ENCODE assay signal across 17 mouse cellular contexts in genomic region chr15:97314720-97315421, GRCm38 (mm10).
DNase-seq lines count a peak whose midpoint lies in the region; ATAC-seq and TF ChIP-seq lines count a peak whose summit lies in the region.
"Had no signal": no experiment of that assay in that cellular context is flagged by ENCODE, and none has a peak within 500 bp of the region (broad histone marks: within the 10 kb centered on the region; RNA-seq: fewer than 3 reads in every experiment).

No protein-coding gene starts in this region.

- H3K4me3 ChIP-seq in neural tube, embryonic 14.5 days (ENCODE audit: low read depth, low read length), result no peak overlapping the region
- H3K4me3 ChIP-seq: embryonic facial prominence, embryonic 12.5 days; forebrain, embryonic 10.5 days; heart, embryonic 13.5 days; limb, embryonic 13.5 days had no signal

- ATAC-seq in frontal cortex, adult (ENCODE audit: low TSS enrichment), result peak; percentile 55
- no peak for ATAC-seq in neural tube, embryonic 14.5 days (ENCODE audit: low read depth)
- no peak for ATAC-seq in megakaryocyte, adult 5-6 weeks (ENCODE audit: poor library complexity, severe bottlenecking)

- no peaks in the 10 kb centered on the region for H3K36me3 ChIP-seq in neural tube, embryonic 14.5 days (ENCODE audit: control insufficient read depth, insufficient read depth, low read length)
- H3K36me3 ChIP-seq: embryonic facial prominence, embryonic 12.5 days; forebrain, embryonic 10.5 days; heart, embryonic 13.5 days; limb, embryonic 13.5 days had no signal

- 0 out of 2 replicates have a peak, but pooled peaks cover 2% of the 10 kb centered on the region for H3K4me1 ChIP-seq in neural tube, embryonic 14.5 days (ENCODE audit: control insufficient read depth, insufficient read depth, low read length)

- H3K27ac ChIP-seq in neural tube, embryonic 14.5 days (ENCODE audit: low read depth, low read length), result peak overlapping the region; percentile 23; the same call in 1 of the 2 replicates
- H3K27ac ChIP-seq: embryonic facial prominence, embryonic 12.5 days; forebrain, embryonic 10.5 days; heart, embryonic 13.5 days; kidney, postnatal 0 days; limb, embryonic 13.5 days had no signal

- TF ChIP-seq POLR2A in brain, embryonic 14.5 days (IDR thresholded peaks at IDR 0.05; ENCODE audit: borderline replicate concordance, extremely low read depth, insufficient read depth, insufficient read length, poor library complexity, severe bottlenecking), result no peak

- no peak overlapping the region for H3K9ac ChIP-seq in neural tube, embryonic 14.5 days (replicated peaks; ENCODE audit: low read depth, low read length)
- H3K9ac ChIP-seq: embryonic facial prominence, embryonic 12.5 days; heart, embryonic 13.5 days; limb, embryonic 13.5 days had no signal

- no peak for DNase-seq in frontal cortex, postnatal 25 days (ENCODE audit: low spot score in 2 of 2)
- peak; percentile 22 to 25 for DNase-seq in layer of hippocampus, postnatal 14 days (ENCODE audit: low spot score in 2 of 2)
- no peak for DNase-seq in layer of hippocampus, adult 8-10 months (ENCODE audit: low spot score in 2 of 2)
- DNase-seq in brain, embryonic 14.5 days (ENCODE audit: low read depth), result peak; percentile 57
- DNase-seq in T-cell, adult 2 months (ENCODE audit: low spot score), result no peak
- DNase-seq: adrenal gland, postnatal 36 days; B cell, adult 2 months; gastrocnemius, postnatal 25 days; thymus, postnatal 25 days had no signal

- no peak for TF ChIP-seq CTCF in brain, embryonic 14.5 days (IDR thresholded peaks at IDR 0.05; ENCODE audit: borderline replicate concordance, extremely low read depth, insufficient read depth, insufficient read length)

- no peak overlapping the region for H3K4me2 ChIP-seq in neural tube, embryonic 14.5 days (ENCODE audit: low read depth, low read length)
- H3K4me2 ChIP-seq: embryonic facial prominence, embryonic 12.5 days; heart, embryonic 13.5 days; limb, embryonic 13.5 days had no signal

- WGBS in neural tube, embryonic 14.5 days, result 64% methylated on average over 14 of the region's 14 CpGs

- no peaks in the 10 kb centered on the region for H3K9me3 ChIP-seq in neural tube, embryonic 14.5 days (ENCODE audit: control insufficient read depth, low read length)
- H3K9me3 ChIP-seq: embryonic facial prominence, embryonic 12.5 days; heart, embryonic 13.5 days had no signal

- no peaks in the 10 kb centered on the region for H3K27me3 ChIP-seq in neural tube, embryonic 14.5 days (ENCODE audit: control insufficient read depth, insufficient read depth, low read length)
- H3K27me3 ChIP-seq: embryonic facial prominence, embryonic 12.5 days; heart, embryonic 13.5 days; limb, embryonic 13.5 days had no signal

Comparison
In these comparisons a context has a peak if more than half of its experiments do, and no peak if none do; other contexts are left out.
1. DNase-seq: peak in layer of hippocampus, postnatal 14 days (2 of 2) and brain, embryonic 14.5 days (single experiment); none in frontal cortex, postnatal 25 days (0 of 2), layer of hippocampus, adult 8-10 months (0 of 2) and T-cell, adult 2 months (single experiment).